Mouse (Mus musculus) midbrain, embryonic 13.5 days (tissue): ENCODE measurements around the gene Cdkl4. TPM values are rescaled to one million over a fixed set of nuclear protein-coding genes. Genes with fewer than 3 reads are reported as not detected.
"Not testable (repeated sequence)": the region's sequence is repeated elsewhere in the genome, so short reads cannot be mapped to it uniquely, and the experiment has no call there.

Experiments used
- ATAC-seq: fragments of 200-750 bp; cut with Nextera tagmentation; 2 replicates; pipeline ENCODE4 v1.8.0; 2017; ENCODE audit warnings: mild to moderate bottlenecking, moderate TSS enrichment, moderate library complexity
- H3K27ac ChIP-seq: fragments of 300-500 bp; sonication (generic); 2 replicates; pipeline ENCODE4 v1.5.1; 2015; ENCODE audit warnings: inconsistent platforms, mild to moderate bottlenecking, moderate library complexity
- H3K27me3 ChIP-seq: fragments of 300-500 bp; sonication (generic); 2 replicates; pipeline ENCODE4 v1.6.1; 2015; ENCODE audit warnings: mild to moderate bottlenecking, inconsistent platforms
- H3K36me3 ChIP-seq: fragments of 300-500 bp; sonication (generic); 2 replicates; pipeline ENCODE4 v1.6.1; 2015; ENCODE audit warnings: mild to moderate bottlenecking, inconsistent platforms
- H3K4me1 ChIP-seq: fragments of 300-500 bp; sonication (generic); replicated peaks from 2 replicates; pipeline ENCODE4 v1.6.1; 2015; ENCODE audit warnings: inconsistent platforms
- H3K4me2 ChIP-seq: fragments of 300-500 bp; sonication (generic); replicated peaks from 2 replicates; pipeline ENCODE4 v1.6.1; 2015; ENCODE audit warnings: moderate library complexity, mild to moderate bottlenecking, inconsistent platforms
- H3K4me3 ChIP-seq: fragments of 300-500 bp; sonication (generic); replicated peaks from 2 replicates; pipeline ENCODE4 v1.5.1; 2015; ENCODE audit warnings: mild to moderate bottlenecking, inconsistent platforms
- H3K9ac ChIP-seq: fragments of 300-500 bp; sonication (generic); replicated peaks from 2 replicates; pipeline ENCODE4 v1.6.1; 2015; ENCODE audit warnings: mild to moderate bottlenecking, inconsistent platforms
- H3K9me3 ChIP-seq: fragments of 300-500 bp; sonication (generic); 2 replicates; pipeline ENCODE4 v1.6.1; 2016; ENCODE audit warnings: mild to moderate bottlenecking, inconsistent platforms
- WGBS: fragments of 180-500 bp; shearing (Covaris S2); methylation state at CpG from one replicate; pipeline ENCODE4 v1.1.7; 2015; 5-methylcytosine and 5-hydroxymethylcytosine counted together
- polyA plus RNA-seq: library from polyadenylated mRNA; unstranded; fragments of >200 nt; fragmentation: Nextera tagmentation; extraction: Ambion mirVana; gene quantifications from 2 replicates; pipeline ENCODE4 v1.2.1, GENCODE M21; 2015

Gene Cdkl4
- polyA plus RNA-seq, 1 experiment from 2014 or later, result 2.9 TPM

- under 1% methylated on average over 30 of the region's 30 CpGs for WGBS
- H3K36me3 ChIP-seq, result peaks cover 17% of the 10 kb centered on the region
- peaks cover 12% of the 10 kb centered on the region for H3K4me1 ChIP-seq
- peak overlapping the region; percentile 47 for H3K4me3 ChIP-seq
- peak overlapping the region; percentile 52 for H3K9ac ChIP-seq
- H3K4me2 ChIP-seq, result peak overlapping the region; percentile 73
- no peak overlapping the region for H3K27ac ChIP-seq
- no peaks in the 10 kb centered on the region for H3K9me3 ChIP-seq
- ATAC-seq, result peak; percentile 97
- H3K27me3 ChIP-seq, result no peaks in the 10 kb centered on the region
Observed at GRCm38 (mm10) chr17:80577214-80577613, 399 bp downstream of the Cdkl4 start.

GRCm38 (mm10) chr17:80575008-80575407, 2.6 kb downstream of the Cdkl4 start:
- no peaks in the 10 kb centered on the region for H3K27me3 ChIP-seq
- no peak overlapping the region for H3K27ac ChIP-seq
- no peak overlapping the region for H3K4me3 ChIP-seq
- no peak overlapping the region for H3K9ac ChIP-seq
- no peak for ATAC-seq
- peaks cover 3% of the 10 kb centered on the region for H3K36me3 ChIP-seq
- no peak overlapping the region for H3K4me2 ChIP-seq
- 85% methylated on average over 7 of the region's 7 CpGs for WGBS
- no peaks in the 10 kb centered on the region for H3K9me3 ChIP-seq
- H3K4me1 ChIP-seq, result peaks cover 12% of the 10 kb centered on the region

- H3K27ac ChIP-seq, result no peak overlapping the region
- no peak overlapping the region for H3K4me2 ChIP-seq
- no peaks in the 10 kb centered on the region for H3K9me3 ChIP-seq
- 54% methylated on average over 7 of the region's 7 CpGs for WGBS
- H3K9ac ChIP-seq, result no peak overlapping the region
- H3K27me3 ChIP-seq, result no peaks in the 10 kb centered on the region
- H3K36me3 ChIP-seq, result no peaks in the 10 kb centered on the region
- peaks cover 12% of the 10 kb centered on the region for H3K4me1 ChIP-seq
- ATAC-seq, result no peak
- no peak overlapping the region for H3K4me3 ChIP-seq
Observed at GRCm38 (mm10) chr17:80574471-80574965, 3.1 kb downstream of the Cdkl4 start.

GRCm38 (mm10) chr17:80572187-80572935, 5.3 kb downstream of the Cdkl4 start:
- no peaks in the 10 kb centered on the region for H3K27me3 ChIP-seq
- 87% methylated on average over 13 of the region's 13 CpGs for WGBS
- H3K36me3 ChIP-seq, result no peaks in the 10 kb centered on the region
- no peak overlapping the region for H3K4me2 ChIP-seq
- peaks cover 2% of the 10 kb centered on the region; the same call in 1 of the 2 replicates for H3K9me3 ChIP-seq
- ATAC-seq, result no peak
- H3K4me1 ChIP-seq, result peaks cover 8% of the 10 kb centered on the region
- H3K27ac ChIP-seq, result no peak overlapping the region
- H3K4me3 ChIP-seq, result no peak overlapping the region
- no peak overlapping the region for H3K9ac ChIP-seq

GRCm38 (mm10) chr17:80571460-80571859, 6.2 kb downstream of the Cdkl4 start:
- H3K27ac ChIP-seq, result no peak overlapping the region
- WGBS, result 87% methylated on average over 4 of the region's 4 CpGs
- ATAC-seq, result no peak

GRCm38 (mm10) chr17:80569718-80570117, 7.9 kb downstream of the Cdkl4 start:
- H3K27me3 ChIP-seq, H3K36me3 ChIP-seq, H3K9ac ChIP-seq, ATAC-seq, H3K4me1 ChIP-seq, H3K4me3 ChIP-seq, H3K27ac ChIP-seq, H3K4me2 ChIP-seq: not testable (repeated sequence)
- 98% methylated on average over 1 of the region's 2 CpGs for WGBS
- H3K9me3 ChIP-seq, result peaks cover 18% of the 10 kb centered on the region

More at GRCm38 (mm10) chr17:80571460-80571859, 6.2 kb downstream of the Cdkl4 start:
- Histone ChIP-seq H3K36me3 (no peaks in the 10 kb centered on the region), H3K4me3 (no peak overlapping the region), H3K27me3 (no peaks in the 10 kb centered on the region), H3K9ac (no peak overlapping the region), H3K4me2 (no peak overlapping the region), H3K4me1 (0 out of 2 replicates have a peak, but pooled peaks cover under 1% of the 10 kb centered on the region), H3K9me3 (peaks cover 6% of the 10 kb centered on the region)

GRCm38 (mm10) chr17:80568842-80569601, 8.6 kb downstream of the Cdkl4 start:
- Histone ChIP-seq H3K4me1 (no peaks in the 10 kb centered on the region), H3K27me3 (no peaks in the 10 kb centered on the region), H3K9ac (no peak overlapping the region), H3K27ac (no peak overlapping the region), H3K36me3 (peaks cover 15% of the 10 kb centered on the region; the same call in 1 of the 2 replicates), H3K9me3 (peaks cover 18% of the 10 kb centered on the region), H3K4me3 (no peak overlapping the region), H3K4me2 (no peak overlapping the region)
- no peak for ATAC-seq
- WGBS, result 90% methylated on average over 6 of the region's 6 CpGs

- Histone ChIP-seq H3K9me3 (peaks cover 18% of the 10 kb centered on the region), H3K27me3 (no peaks in the 10 kb centered on the region), H3K4me2 (no peak overlapping the region), H3K36me3 (peaks cover 16% of the 10 kb centered on the region), H3K27ac (no peak overlapping the region), H3K9ac (no peak overlapping the region), H3K4me1 (no peaks in the 10 kb centered on the region), H3K4me3 (no peak overlapping the region)
- WGBS, result 79% methylated on average over 2 of the region's 2 CpGs
- no peak for ATAC-seq
Observed at GRCm38 (mm10) chr17:80568441-80568840, 9.2 kb downstream of the Cdkl4 start.

- no peaks in the 10 kb centered on the region for H3K4me1 ChIP-seq
- no peak overlapping the region for H3K27ac ChIP-seq
- no peak overlapping the region for H3K4me2 ChIP-seq
- 77% methylated on average over 3 of the region's 3 CpGs for WGBS
- no peaks in the 10 kb centered on the region for H3K27me3 ChIP-seq
- peaks cover 18% of the 10 kb centered on the region for H3K9me3 ChIP-seq
- no peak for ATAC-seq
- H3K36me3 ChIP-seq, result peaks cover 16% of the 10 kb centered on the region
- H3K4me3 ChIP-seq, result no peak overlapping the region
- H3K9ac ChIP-seq, result no peak overlapping the region
Observed at GRCm38 (mm10) chr17:80564611-80564924, 13.0 kb downstream of the Cdkl4 start.

GRCm38 (mm10) chr17:80563762-80564610, 13.6 kb downstream of the Cdkl4 start:
- 96% methylated on average over 27 of the region's 27 CpGs for WGBS

GRCm38 (mm10) chr17:80562792-80563191, 14.8 kb downstream of the Cdkl4 start:
- Histone ChIP-seq H3K4me1 (no peaks in the 10 kb centered on the region), H3K4me2 (no peak overlapping the region), H3K36me3 (peaks cover 16% of the 10 kb centered on the region), H3K27me3 (no peaks in the 10 kb centered on the region), H3K9ac (no peak overlapping the region), H3K27ac (no peak overlapping the region), H3K4me3 (no peak overlapping the region), H3K9me3 (peaks cover 18% of the 10 kb centered on the region)
- 76% methylated on average over 5 of the region's 5 CpGs for WGBS
- no peak for ATAC-seq

More at GRCm38 (mm10) chr17:80563762-80564610, 13.6 kb downstream of the Cdkl4 start:
- Histone ChIP-seq H3K9me3 (peaks cover 18% of the 10 kb centered on the region), H3K36me3 (peaks cover 16% of the 10 kb centered on the region)
- H3K4me1 ChIP-seq, ATAC-seq, H3K4me3 ChIP-seq, H3K27me3 ChIP-seq, H3K27ac ChIP-seq, H3K9ac ChIP-seq, H3K4me2 ChIP-seq: not testable (repeated sequence)
